Mouse (Mus musculus) left cerebral cortex, adult 8-10 months (tissue): ENCODE data around the gene Tex36. TPM values are rescaled to one million over a fixed set of nuclear protein-coding genes. Genes with fewer than 3 reads are reported as not detected.

ENCODE experiments used
- DNase-seq, 2 experiments: peaks; one replicate each; pipeline ENCODE4 v3.0.0; 2022; ENCODE audit warnings: low spot score in 2 of 2
- total RNA-seq, 4 experiments: library from RNA; stranded (reverse); gene quantifications; 2 replicates each; pipeline ENCODE4 v1.2.4; 2022

Gene Tex36
- total RNA-seq, 4 experiments from 2014 or later = not detected

GRCm38 (mm10) chr7:133600558-133600957 is 1.4 kb downstream of the Tex36 start:
- DNase-seq = no peak

- no peak for DNase-seq
Measured at GRCm38 (mm10) chr7:133591750-133592149, 10.2 kb downstream of the Tex36 start.

GRCm38 (mm10) chr7:133583216-133583615 is 18.7 kb downstream of the Tex36 start:
- no peak for DNase-seq

- DNase-seq = peak; percentile 13 to 41
Measured at GRCm38 (mm10) chr7:133580296-133580640, 21.7 kb downstream of the Tex36 start.

- DNase-seq = peak; percentile 9 to 14
Measured at GRCm38 (mm10) chr7:133579491-133580295, 22.3 kb downstream of the Tex36 start.

GRCm38 (mm10) chr7:133576825-133577224 is 25.1 kb downstream of the Tex36 start:
- DNase-seq = no peak

GRCm38 (mm10) chr7:133576281-133576680 is 25.7 kb downstream of the Tex36 start:
- no peak for DNase-seq

- DNase-seq = no peak
Measured at GRCm38 (mm10) chr7:133571927-133572326, 30.0 kb downstream of the Tex36 start.

GRCm38 (mm10) chr7:133569194-133569880 is 32.6 kb downstream of the Tex36 start:
- no peak for DNase-seq

- DNase-seq = no peak
Measured at GRCm38 (mm10) chr7:133564600-133564999, 37.4 kb downstream of the Tex36 start.

- no peak for DNase-seq
Measured at GRCm38 (mm10) chr7:133563175-133563824, 38.7 kb downstream of the Tex36 start.

GRCm38 (mm10) chr7:133555786-133556492 is 46.0 kb downstream of the Tex36 start:
- no peak for DNase-seq

GRCm38 (mm10) chr7:133552306-133552991 is 49.5 kb downstream of the Tex36 start:
- no peak for DNase-seq

- no peak for DNase-seq
Measured at GRCm38 (mm10) chr7:133551000-133551399, 51.0 kb downstream of the Tex36 start.

GRCm38 (mm10) chr7:133548434-133548833 is 53.5 kb downstream of the Tex36 start:
- no peak for DNase-seq

- DNase-seq = no peak
Measured at GRCm38 (mm10) chr7:133545631-133546030, 56.3 kb downstream of the Tex36 start.

- DNase-seq = no peak
Measured at GRCm38 (mm10) chr7:133544966-133545365, 57.0 kb downstream of the Tex36 start.

- no peak for DNase-seq
Measured at GRCm38 (mm10) chr7:133543131-133543530, 58.8 kb downstream of the Tex36 start.

- no peak for DNase-seq
Measured at GRCm38 (mm10) chr7:133537366-133537765, 64.6 kb downstream of the Tex36 start.
